Mouse (Mus musculus): ENCODE measurements around the gene Hivep2. TPM values are rescaled to one million over a fixed set of nuclear protein-coding genes. Genes with fewer than 3 reads are reported as not detected.

Gene Hivep2
- polyA plus RNA-seq, 1 experiment from 2014 or later = 3.2 TPM

DNA sequence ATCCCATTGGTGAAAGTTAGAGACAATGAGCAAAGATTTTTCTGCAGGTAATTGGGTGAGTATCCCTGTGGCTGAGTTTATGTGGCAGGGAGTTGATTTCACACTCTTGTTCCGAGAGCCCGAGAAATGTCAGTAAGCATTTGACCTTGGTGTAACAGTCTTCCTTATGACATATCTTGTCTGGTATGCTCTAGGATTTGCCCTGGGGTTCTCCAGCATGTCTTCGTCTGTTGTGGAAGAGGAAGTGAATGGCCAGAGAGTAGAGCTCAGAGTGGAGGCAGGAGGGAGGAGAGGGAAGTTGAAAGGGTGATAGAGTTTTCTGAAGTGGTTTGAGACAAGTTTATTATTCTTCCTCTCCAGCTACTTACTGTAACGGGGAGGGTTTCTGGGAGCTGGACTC, 223.2 kb downstream of the Hivep2 start:
- Histone ChIP-seq H3K36me3 (ENCODE audit: inconsistent target) (no peaks in the 10 kb centered on the region), H3K27ac (0 out of 2 replicates have a peak overlapping the region, but pooled peaks have one; percentile 5), H3K4me3 (ENCODE audit: inconsistent target) (no peak overlapping the region), H3K79me2 (ENCODE audit: inconsistent target) (no peaks in the 10 kb centered on the region)
- 12% methylated on average over 4 of the region's 4 CpGs for WGBS (ENCODE audit: missing documents)

DNA sequence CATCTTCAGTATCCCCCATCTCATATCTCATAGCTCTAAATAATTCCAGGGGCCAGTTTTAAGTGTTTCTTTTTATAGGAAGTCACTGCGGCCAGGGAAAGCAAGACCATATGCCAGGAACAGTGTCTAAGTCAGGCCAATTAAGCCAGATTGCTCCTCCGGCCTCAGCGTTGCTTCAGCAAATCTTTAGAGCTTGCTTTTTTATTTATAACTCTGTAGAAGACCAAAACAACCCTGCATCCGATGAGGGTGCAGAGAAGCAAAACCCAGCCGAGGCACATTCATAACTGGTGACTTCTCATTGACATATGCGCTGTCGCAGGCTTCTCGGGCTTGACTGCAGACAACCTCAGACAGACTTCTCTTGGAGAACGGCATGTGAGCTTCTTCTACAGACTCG, 225.3 kb downstream of the Hivep2 start:
- Histone ChIP-seq H3K27ac (no peak overlapping the region), H3K36me3 (ENCODE audit: inconsistent target) (no peaks in the 10 kb centered on the region), H3K4me3 (ENCODE audit: inconsistent target) (no peak overlapping the region), H3K79me2 (ENCODE audit: inconsistent target) (no peaks in the 10 kb centered on the region)
- WGBS (ENCODE audit: missing documents) = 94% methylated on average over 10 of the region's 10 CpGs

DNA sequence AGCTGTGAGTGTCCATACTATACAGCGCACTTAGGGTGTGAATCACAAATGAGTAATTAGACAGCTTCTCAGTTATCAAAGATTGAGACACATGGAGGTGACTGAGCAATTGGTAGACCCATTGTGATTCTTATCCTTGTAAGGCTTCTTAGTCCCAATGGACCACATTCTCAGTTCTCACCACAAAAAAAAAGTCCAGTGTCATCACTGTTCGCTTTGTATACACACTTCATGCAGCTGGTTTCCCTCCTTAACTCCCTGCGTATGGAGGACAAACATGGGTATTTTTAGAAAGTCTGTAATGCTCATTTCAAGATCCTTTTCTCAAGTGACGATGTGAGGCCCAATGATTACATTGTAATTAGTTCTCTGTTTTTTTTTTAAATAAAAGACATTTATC, 226.3 kb downstream of the Hivep2 start:
- no peak overlapping the region for H3K27ac ChIP-seq
- no peaks in the 10 kb centered on the region for H3K36me3 ChIP-seq (ENCODE audit: inconsistent target)
- no peaks in the 10 kb centered on the region for H3K79me2 ChIP-seq (ENCODE audit: inconsistent target)
- WGBS (ENCODE audit: missing documents) = 90% methylated on average over 4 of the region's 4 CpGs
- H3K4me3 ChIP-seq (ENCODE audit: inconsistent target) = no peak overlapping the region

DNA sequence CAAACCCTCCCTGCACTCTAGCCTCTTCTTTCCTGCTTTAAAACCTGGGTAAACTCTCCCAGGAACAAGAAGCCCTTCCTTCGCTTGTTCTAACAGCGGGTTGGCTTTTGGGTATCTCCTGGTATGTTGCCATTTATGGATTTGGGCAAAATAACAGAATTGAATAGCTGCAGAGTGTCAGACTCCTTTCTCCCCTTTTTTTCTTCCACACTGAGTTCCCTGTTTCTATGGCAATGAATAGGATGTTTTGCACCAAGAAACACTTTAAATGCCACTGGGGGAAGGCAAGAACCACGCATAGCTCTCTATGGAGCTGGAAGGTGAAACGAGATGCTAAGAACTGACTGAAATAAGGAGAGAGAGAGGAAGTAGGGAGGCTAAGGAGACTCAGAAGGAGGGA, 227.8 kb downstream of the Hivep2 start:
- H3K79me2 ChIP-seq (ENCODE audit: inconsistent target) = no peaks in the 10 kb centered on the region
- no peaks in the 10 kb centered on the region for H3K36me3 ChIP-seq (ENCODE audit: inconsistent target)
- no peak overlapping the region for H3K27ac ChIP-seq
- no peak overlapping the region for H3K4me3 ChIP-seq (ENCODE audit: inconsistent target)
- WGBS (ENCODE audit: missing documents) = 90% methylated on average over 4 of the region's 4 CpGs

DNA sequence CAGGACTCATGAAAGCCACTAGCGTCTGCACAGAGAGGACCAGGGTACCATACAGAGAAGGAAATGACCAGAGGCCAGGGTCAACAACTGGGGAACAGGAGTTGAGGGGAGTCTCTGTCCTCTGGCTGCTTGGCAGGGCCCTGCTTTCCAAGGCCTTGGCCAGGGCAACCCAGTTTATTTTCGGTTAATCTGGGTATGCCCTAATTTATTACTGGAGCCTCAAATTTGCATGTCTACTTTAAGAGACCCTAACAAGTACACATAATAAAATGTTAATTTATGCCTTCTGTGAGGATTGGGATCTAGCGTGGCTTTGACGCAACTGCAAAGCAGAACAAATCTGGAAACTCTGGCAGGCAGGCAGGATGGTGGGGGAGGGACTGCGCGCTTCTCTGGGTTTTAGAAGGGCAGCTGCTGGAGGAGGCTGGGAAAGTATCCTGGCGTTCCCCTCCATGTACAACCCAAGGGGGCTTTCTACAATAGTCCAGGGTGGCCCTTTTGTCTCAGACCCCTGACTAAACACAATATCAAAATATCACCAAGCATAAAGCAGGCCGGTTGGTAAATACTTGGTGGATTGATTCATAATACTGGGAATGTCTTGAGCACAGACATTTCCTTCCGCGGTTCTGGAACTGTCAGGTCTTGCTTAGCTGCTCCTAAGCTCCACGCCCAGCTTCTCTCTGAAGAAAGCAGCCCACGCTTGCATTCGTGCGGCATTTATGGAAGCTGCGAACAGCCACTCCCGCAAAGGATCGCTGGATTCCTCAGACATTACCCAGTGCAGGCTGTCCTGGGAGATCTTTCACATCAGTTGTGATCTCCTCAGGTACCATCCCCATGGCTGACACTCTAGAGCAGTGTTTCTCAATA, 230.1 kb downstream of the Hivep2 start:
- Histone ChIP-seq H3K36me3 (ENCODE audit: inconsistent target) (no peaks in the 10 kb centered on the region), H3K27ac (no peak overlapping the region), H3K79me2 (ENCODE audit: inconsistent target) (no peaks in the 10 kb centered on the region), H3K4me3 (ENCODE audit: inconsistent target) (no peak overlapping the region)
- WGBS (ENCODE audit: missing documents) = 92% methylated on average over 16 of the region's 17 CpGs

DNA sequence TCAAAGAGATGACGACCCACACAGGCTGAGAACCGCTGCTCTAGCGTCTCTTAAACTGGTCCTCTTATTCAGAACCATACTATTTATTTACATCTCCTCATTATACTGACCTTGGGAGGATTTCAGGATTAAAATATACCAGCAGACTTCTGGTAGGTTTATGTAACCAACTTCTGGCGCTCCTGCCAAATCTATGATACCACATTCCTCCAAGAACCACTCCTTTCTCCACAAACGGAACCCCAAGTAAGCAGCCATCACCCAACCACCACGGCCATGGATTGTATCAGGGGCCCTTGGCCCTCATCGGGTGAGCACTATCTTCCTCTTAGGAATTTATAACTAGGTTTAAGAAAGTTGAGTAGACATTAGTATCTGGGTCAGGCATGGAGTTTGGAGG, 230.9 kb downstream of the Hivep2 start:
- Histone ChIP-seq H3K36me3 (ENCODE audit: inconsistent target) (no peaks in the 10 kb centered on the region), H3K27ac (no peak overlapping the region), H3K4me3 (ENCODE audit: inconsistent target) (no peak overlapping the region), H3K79me2 (ENCODE audit: inconsistent target) (no peaks in the 10 kb centered on the region)
- WGBS (ENCODE audit: missing documents) = 97% methylated on average over 7 of the region's 7 CpGs

DNA sequence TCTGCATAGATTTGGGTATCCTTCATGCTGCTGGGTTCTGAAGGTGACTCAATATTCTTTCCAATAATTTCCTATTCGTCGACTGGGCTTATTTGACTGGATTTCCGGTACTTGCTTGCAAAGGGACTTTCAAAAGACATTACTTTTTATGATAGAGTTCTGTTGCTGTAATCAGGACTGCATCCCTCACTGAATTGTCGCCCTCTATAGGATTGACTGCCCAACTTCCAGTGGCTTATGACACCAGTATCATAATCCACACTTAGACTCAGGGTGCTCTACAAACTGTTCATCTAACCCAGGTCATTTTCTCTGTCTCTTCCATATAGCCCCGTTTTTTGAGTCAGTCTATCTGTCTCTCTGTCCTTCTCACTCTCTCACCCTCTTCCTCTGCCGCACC, 231.4 kb downstream of the Hivep2 start:
- 45% methylated on average over 6 of the region's 6 CpGs for WGBS (ENCODE audit: missing documents)
- H3K4me3 ChIP-seq (ENCODE audit: inconsistent target) = no peak overlapping the region

DNA sequence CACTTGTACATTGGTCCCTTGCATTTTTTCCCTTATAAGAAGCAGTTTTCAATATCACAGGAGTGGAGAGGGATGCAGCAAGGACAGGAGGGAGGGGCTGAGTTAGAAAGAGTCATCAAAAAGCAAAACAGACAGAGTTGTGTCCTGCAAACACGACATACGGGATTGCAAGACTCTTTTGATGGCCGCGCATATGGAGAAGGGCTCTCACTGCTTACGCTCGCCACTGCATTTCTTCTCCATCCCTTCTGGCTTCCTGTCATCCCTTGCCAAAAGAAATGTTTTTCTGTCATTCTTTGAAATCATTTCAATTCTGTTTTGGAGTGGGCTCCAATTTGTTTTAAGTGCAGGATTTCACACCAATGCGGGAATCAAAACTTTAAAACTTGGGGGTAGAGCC, 233.5 kb downstream of the Hivep2 start:
- Histone ChIP-seq H3K27ac (no peak overlapping the region), H3K79me2 (ENCODE audit: inconsistent target) (no peaks in the 10 kb centered on the region)
- WGBS (ENCODE audit: missing documents) = 97% methylated on average over 7 of the region's 7 CpGs

More for the DNA sequence above, 231.4 kb downstream of the Hivep2 start:
- Histone ChIP-seq H3K27ac (no peak overlapping the region), H3K79me2 (ENCODE audit: inconsistent target) (no peaks in the 10 kb centered on the region), H3K36me3 (ENCODE audit: inconsistent target) (no peaks in the 10 kb centered on the region)

DNA sequence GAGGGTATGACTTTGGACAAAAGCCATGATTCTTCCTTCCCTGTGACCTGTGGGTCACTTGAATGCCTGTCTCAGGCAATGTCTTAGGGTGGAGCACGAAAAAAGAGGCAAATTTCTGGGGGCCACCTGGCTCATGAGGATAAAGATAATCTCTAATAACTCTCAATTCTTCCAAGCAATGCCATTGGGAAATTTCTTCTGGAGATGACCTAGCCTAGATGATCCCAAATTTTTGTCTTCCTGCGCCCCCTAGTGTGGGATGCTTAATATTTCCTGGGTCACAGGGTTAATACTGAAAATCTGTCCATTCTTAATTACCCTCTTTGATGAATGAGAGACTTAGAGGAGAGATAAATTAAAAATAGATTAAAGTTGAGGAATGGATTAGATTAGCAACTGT, 234.4 kb downstream of the Hivep2 start:
- H3K27ac ChIP-seq = no peak overlapping the region
- no peaks in the 10 kb centered on the region for H3K36me3 ChIP-seq (ENCODE audit: inconsistent target)
- no peak overlapping the region for H3K4me3 ChIP-seq (ENCODE audit: inconsistent target)
- H3K79me2 ChIP-seq (ENCODE audit: inconsistent target) = no peaks in the 10 kb centered on the region
- WGBS (ENCODE audit: missing documents) = 23% methylated on average over 2 of the region's 2 CpGs

More for the DNA sequence above, 233.5 kb downstream of the Hivep2 start:
- Histone ChIP-seq H3K36me3 (ENCODE audit: inconsistent target) (no peaks in the 10 kb centered on the region), H3K4me3 (ENCODE audit: inconsistent target) (no peak overlapping the region)

Other genes starting within 250 kb of the Hivep2 start
- 8.5 to 15.6 TPM (median 12.4 TPM) in 3 replicates for gene Aig1, start 97.1 kb upstream of the Hivep2 start, polyA plus RNA-seq (2018)

All from macrophage (primary cell).